Mouse (Mus musculus): Measurements from ENCODE around the gene Gm20388. TPM values are rescaled to one million over a fixed set of nuclear protein-coding genes. Genes with fewer than 3 reads are reported as not detected.
A peak's percentile ranks its signal among the peaks of the same experiment; 100 is the strongest.

Gm20388 gene
- total RNA-seq, 2 experiments from 2014 or later: 1.9 to 2.0 TPM

GRCm38 (mm10) chr8:120599504-120599903, 688.9 kb downstream of the Gm20388 start:
- DNase-seq: peak; percentile 88

GRCm38 (mm10) chr8:120602672-120603071, 692.0 kb downstream of the Gm20388 start:
- DNase-seq: no peak

GRCm38 (mm10) chr8:120607460-120607859, 696.8 kb downstream of the Gm20388 start:
- no peak for DNase-seq

GRCm38 (mm10) chr8:120607885-120608284, 697.2 kb downstream of the Gm20388 start:
- DNase-seq: peak; percentile 85

GRCm38 (mm10) chr8:120610824-120611223, 700.2 kb downstream of the Gm20388 start:
- DNase-seq: peak; percentile 28

- no peak for DNase-seq
These were observed 703.9 kb downstream of the Gm20388 start for GRCm38 (mm10) chr8:120614491-120614890.

- peak; percentile 30 for DNase-seq
These were observed 706.3 kb downstream of the Gm20388 start for GRCm38 (mm10) chr8:120616663-120617626.

- peak; percentile 83 for DNase-seq
These were observed 707.5 kb downstream of the Gm20388 start for GRCm38 (mm10) chr8:120618110-120618509.

- peak; percentile 62 for DNase-seq
These were observed 708.9 kb downstream of the Gm20388 start for GRCm38 (mm10) chr8:120619235-120620180.

GRCm38 (mm10) chr8:120620441-120620840, 709.8 kb downstream of the Gm20388 start:
- DNase-seq: no peak

- no peak for DNase-seq
These were observed 711.5 kb downstream of the Gm20388 start for GRCm38 (mm10) chr8:120622161-120622560.

GRCm38 (mm10) chr8:120623608-120624007, 713.0 kb downstream of the Gm20388 start:
- DNase-seq: no peak

GRCm38 (mm10) chr8:120626461-120626860, 715.8 kb downstream of the Gm20388 start:
- DNase-seq: no peak

GRCm38 (mm10) chr8:120627298-120627697, 716.7 kb downstream of the Gm20388 start:
- DNase-seq: no peak

- no peak for DNase-seq
These were observed 719.4 kb downstream of the Gm20388 start for GRCm38 (mm10) chr8:120630031-120630430.

- DNase-seq: no peak
These were observed 720.2 kb downstream of the Gm20388 start for GRCm38 (mm10) chr8:120630848-120631247.

- DNase-seq: peak; percentile 26
These were observed 721.1 kb downstream of the Gm20388 start for GRCm38 (mm10) chr8:120631441-120632375.

GRCm38 (mm10) chr8:120632969-120633664, 722.5 kb downstream of the Gm20388 start:
- peak; percentile 39 for DNase-seq

- DNase-seq: peak; percentile 68
These were observed 723.1 kb downstream of the Gm20388 start for GRCm38 (mm10) chr8:120633665-120634271.

GRCm38 (mm10) chr8:120634329-120634839, 723.7 kb downstream of the Gm20388 start:
- peak; percentile 87 for DNase-seq
